Mouse (Mus musculus) 3134 (cell line): ENCODE data around the gene Cuedc1.

Experiments used
- DNase-seq: peaks from one replicate; pipeline ENCODE4 v3.0.0-alpha.2; 2011; ENCODE audit warnings: low spot score; ENCODE audit not compliant: insufficient read length; ENCODE audit errors: extremely low read depth

Gene Cuedc1

DNA sequence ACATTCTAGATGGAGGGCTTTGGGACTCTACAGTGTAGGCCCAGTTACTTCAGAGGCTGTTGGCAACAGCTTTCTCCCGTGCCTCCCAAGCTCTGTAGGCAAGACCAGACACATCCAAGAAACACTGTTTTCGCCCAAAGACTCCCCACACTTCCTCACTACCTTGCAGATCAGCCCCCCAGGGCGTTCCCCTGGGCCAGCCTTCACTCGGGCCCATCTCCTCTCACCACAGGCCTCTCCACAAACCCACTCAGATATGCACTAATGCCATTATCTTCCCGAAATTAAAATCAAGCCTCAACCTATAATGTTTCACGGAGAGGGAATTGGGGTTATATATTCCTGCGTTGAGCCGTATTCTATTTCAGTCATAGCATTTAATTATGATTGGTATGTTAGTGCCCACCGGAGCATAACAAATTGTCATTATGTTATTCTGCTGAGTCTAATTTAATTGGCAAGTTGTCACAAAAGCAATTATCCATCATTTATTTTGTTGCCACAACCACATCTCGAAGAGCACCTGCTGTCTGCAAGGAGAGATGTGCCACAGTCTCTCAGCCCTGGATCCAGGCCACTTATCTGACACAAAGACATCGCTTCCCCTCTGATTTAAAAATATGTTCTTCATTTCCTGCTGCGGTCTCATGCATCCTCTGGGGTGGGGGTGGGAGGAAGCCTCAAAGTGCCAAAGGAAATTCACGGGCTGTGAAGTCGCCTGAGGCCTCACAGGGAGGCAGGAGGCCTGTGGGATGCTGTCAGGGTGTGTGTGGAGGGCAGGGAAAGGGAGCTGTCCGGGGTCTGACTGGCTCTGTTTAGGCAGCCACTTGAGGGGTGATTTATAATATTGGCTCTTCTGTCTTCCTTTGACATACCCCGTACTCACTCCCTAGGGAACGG lies 135.9 kb downstream of the Cuedc1 start:
- no peak for DNase-seq

- no peak for DNase-seq
These were observed 136.9 kb downstream of the Cuedc1 start for GRCm38 (mm10) chr11:88234789-88235188.

GRCm38 (mm10) chr11:88235221-88236203 lies 137.7 kb downstream of the Cuedc1 start:
- peak; percentile 84 for DNase-seq

DNA sequence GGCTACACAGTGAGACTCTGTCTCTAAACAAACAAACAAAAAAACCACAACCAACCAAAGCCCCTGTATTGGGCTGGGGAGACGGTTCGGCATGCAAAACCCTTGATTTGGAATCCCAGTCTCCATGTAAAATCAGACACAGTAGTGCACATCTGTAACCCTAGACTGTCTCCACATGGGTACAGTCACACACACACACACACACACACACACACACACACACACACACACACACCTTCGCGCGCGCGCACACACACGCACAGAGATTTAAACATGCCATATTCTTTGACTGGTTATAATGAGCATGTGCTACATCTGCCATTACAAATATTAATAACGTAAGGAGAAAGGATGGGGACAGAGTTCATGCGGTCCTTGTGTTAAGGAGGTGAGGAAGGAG lies 142.4 kb downstream of the Cuedc1 start:
- DNase-seq: no peak

DNA sequence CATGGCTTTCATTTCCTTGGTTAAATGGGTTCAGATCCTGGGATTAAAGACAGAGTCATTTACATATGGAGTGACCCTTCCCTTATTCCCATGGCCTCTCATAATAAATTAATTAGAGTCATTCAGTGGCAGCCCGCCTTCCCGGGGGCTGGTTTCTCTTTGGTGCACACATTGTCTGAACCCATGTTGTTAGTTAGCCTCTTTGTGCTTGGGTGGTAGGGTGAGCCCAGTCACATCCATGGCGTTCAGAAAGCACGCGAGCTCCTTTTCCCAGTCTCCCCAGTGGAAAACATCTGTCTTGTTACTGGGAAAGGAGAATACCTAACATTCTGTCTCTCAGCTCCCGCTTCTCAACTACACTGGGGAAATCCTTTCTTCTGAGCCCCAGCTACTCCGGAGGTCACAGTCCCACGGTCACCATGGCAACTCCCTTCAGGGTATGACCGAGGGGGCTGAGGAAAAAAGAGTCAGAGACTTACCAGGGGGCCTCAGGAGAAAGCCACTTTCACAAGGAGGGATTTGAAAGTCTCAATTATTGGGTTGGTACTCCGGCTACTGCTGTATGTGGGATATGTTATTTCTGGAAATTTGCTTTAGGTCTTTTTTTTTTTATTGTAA lies 143.0 kb downstream of the Cuedc1 start:
- no peak for DNase-seq

DNA sequence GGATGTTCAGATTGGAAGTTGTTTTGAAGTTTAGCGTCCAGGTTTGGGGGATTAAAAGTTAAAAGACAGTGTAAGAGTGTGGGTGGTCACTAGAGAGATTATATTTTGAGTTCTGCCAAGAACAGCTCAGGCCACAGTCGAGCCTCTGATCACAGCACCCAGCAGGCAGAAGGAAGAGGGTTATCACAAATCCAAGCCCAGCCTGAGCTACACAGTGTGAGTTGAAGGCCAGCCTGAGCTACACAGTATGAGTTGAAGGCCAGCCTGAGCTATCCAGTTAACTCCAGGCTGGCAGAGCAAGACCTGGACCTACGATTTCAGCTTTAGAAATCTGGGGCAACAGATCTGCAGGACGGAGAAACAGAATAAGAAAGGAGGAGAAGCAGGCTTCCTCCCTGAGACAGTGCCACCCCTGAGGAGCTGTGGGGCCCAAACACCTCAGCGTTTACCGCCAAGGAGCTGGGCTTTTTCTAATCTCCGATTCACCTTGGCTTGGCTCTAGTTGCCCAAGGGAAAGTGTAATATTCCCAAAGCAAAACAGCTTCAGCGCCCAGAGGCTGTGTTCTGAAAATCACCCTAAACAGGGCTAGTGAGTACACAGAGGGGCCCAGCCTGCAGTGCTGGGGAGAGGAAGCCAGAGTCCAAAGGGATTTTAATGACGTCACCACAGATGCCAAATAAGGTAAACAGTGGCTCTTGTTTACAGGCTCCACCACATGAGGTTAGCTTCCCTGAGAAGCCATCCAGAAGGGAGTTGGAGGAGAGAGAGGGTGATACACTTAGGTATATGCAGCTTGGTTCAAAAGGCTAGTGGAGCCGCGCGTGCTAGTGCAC lies 143.8 kb downstream of the Cuedc1 start:
- DNase-seq: no peak
